Mouse (Mus musculus): ENCODE measurements around the gene Id3.

DNA sequence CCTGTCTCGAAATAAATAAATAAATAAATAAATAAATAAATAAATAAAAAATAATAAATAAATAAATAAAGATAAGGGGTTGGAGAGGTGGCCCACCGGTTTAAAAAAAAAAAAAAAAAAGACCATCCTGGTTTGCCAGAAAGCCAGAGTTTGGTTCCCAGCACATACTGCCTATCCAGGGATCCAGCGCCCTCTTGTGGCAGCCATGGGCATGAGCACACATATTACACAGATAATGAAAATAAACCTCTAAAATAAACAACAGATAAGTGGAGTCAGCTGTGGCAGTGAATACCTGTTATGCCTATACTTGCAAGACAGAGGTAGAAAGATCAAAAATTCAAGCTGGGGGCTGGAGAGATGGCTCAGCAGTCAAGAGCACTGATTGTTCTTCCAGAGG, 6.4 kb downstream of the Id3 start:
- 0 out of 2 replicates have a peak, but pooled peaks have one; percentile 53 for TF ChIP-seq ZC3H11A (IDR thresholded peaks at IDR 0.05; ENCODE audit: borderline replicate concordance, low read depth, low read length)
- TF ChIP-seq HCFC1 (IDR thresholded peaks at IDR 0.05; ENCODE audit: borderline replicate concordance, insufficient read depth, low read length) = no peak
- no peak for TF ChIP-seq CHD2 (IDR thresholded peaks at IDR 0.05; ENCODE audit: low read depth, low read length)
- TF ChIP-seq ZNF384 (IDR thresholded peaks at IDR 0.05; ENCODE audit: low read depth, low read length) = no peak
- no peak for TF ChIP-seq MAFK (IDR thresholded peaks at IDR 0.05; ENCODE audit: insufficient read depth, low read depth, low read length)

Data from ES-E14 (cell line).